Mouse (Mus musculus): ENCODE data around the gene Ccn5.

GRCm38 (mm10) chr2:163783901-163784300, 36.8 kb upstream of the Ccn5 start:
- no peak for TF ChIP-seq CTCF (IDR thresholded peaks at IDR 0.05; ENCODE audit: low read depth)
- TF ChIP-seq EP300 (optimal IDR thresholded peaks at IDR 0.05): no peak

All from stomach, postnatal 0 days (tissue).